Mouse (Mus musculus): ENCODE measurements around the gene Cxcl1. TPM values are rescaled to one million over a fixed set of nuclear protein-coding genes. Genes with fewer than 3 reads are reported as not detected.

Cxcl1 gene
- polyA plus RNA-seq, 1 experiment from 2014 or later: 0.64 TPM

DNA sequence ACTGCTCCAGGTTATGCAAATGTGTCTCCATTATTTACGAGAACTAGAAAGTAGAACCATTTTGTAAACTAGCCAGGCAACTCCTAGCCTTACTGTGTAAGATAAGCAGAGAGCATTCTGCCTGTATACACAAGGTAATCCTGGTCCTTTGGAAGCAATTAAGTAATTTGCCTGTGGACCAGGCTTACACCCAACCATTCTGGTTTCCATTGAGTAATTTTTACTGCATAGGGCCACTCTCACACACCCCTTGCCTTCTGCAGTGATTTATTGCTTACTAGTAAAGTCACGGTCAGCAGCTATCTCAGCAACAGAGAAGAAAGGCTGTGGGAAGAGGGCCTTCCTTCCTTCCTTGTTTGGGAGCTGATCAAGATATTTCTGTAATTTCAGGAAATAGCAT lies 45.7 kb downstream of the Cxcl1 start:
- Histone ChIP-seq H3K4me1 (ENCODE audit: control insufficient read depth, insufficient read depth, low read depth, low read length) (peaks cover 10% of the 10 kb centered on the region; the same call in 1 of the 2 replicates), H3K27ac (ENCODE audit: low read depth, low read length) (no peak overlapping the region), H3K27me3 (replicated peaks; ENCODE audit: control insufficient read depth, insufficient read depth, low read length) (no peaks in the 10 kb centered on the region), H3K4me2 (ENCODE audit: low read length) (no peak overlapping the region), H3K36me3 (ENCODE audit: control insufficient read depth, insufficient read depth, low read length) (no peaks in the 10 kb centered on the region; the same call in 1 of the 2 replicates), H3K9me3 (ENCODE audit: control insufficient read depth, low read length) (no peaks in the 10 kb centered on the region), H3K9ac (ENCODE audit: low read depth, low read length) (no peak overlapping the region), H3K4me3 (ENCODE audit: low read length) (no peak overlapping the region)
- WGBS: 70% methylated on average over 2 of the region's 2 CpGs
- ATAC-seq: no peak

Other genes starting within 250 kb of the Cxcl1 start
- 0.29 and 0.61 TPM in 2 replicates for gene Cxcl5, start 131.9 kb upstream of the Cxcl1 start, polyA plus RNA-seq (2015; fragmentation: Nextera tagmentation; extraction: Ambion mirVana)
- 0.77 and 0.85 TPM in 2 replicates for gene Ppbp, start 122.7 kb upstream of the Cxcl1 start, polyA plus RNA-seq (2015; fragmentation: Nextera tagmentation; extraction: Ambion mirVana)
- gene Pf4, start 118.8 kb upstream of the Cxcl1 start, polyA plus RNA-seq (2015; fragmentation: Nextera tagmentation; extraction: Ambion mirVana): 42.5 and 48.5 TPM in 2 replicates
- 0.36 and 0.52 TPM in 2 replicates for gene Cxcl3, start 105.1 kb upstream of the Cxcl1 start, polyA plus RNA-seq (2015; fragmentation: Nextera tagmentation; extraction: Ambion mirVana)
- gene Cxcl15, start 96.7 kb upstream of the Cxcl1 start, polyA plus RNA-seq (2015; fragmentation: Nextera tagmentation; extraction: Ambion mirVana): not detected in 2 replicates
- gene Cxcl2, start 12.6 kb downstream of the Cxcl1 start, polyA plus RNA-seq (2015; fragmentation: Nextera tagmentation; extraction: Ambion mirVana): not detected in 2 replicates
- 59.4 and 61.8 TPM in 2 replicates for gene Mthfd2l, start 39.9 kb downstream of the Cxcl1 start, polyA plus RNA-seq (2015; fragmentation: Nextera tagmentation; extraction: Ambion mirVana)
- 0.17 TPM in 1 of 2 replicates, not detected in the other for gene Epgn, start 136.2 kb downstream of the Cxcl1 start, polyA plus RNA-seq (2015; fragmentation: Nextera tagmentation; extraction: Ambion mirVana)
- not detected in 2 replicates for gene Ereg, start 183.4 kb downstream of the Cxcl1 start, polyA plus RNA-seq (2015; fragmentation: Nextera tagmentation; extraction: Ambion mirVana)
- gene Areg, start 248.4 kb downstream of the Cxcl1 start, polyA plus RNA-seq (2015; fragmentation: Nextera tagmentation; extraction: Ambion mirVana): 0.71 and 0.81 TPM in 2 replicates